Mouse (Mus musculus): ENCODE data around the gene Hoxb2. TPM values are rescaled to one million over a fixed set of nuclear protein-coding genes. Genes with fewer than 3 reads are reported as not detected.

Hoxb2 gene
- 0.32 TPM for polyA plus RNA-seq (2014; fragmentation: Illumina TruSeq; extraction: RNeasy Lipid Tissue Mini Kit (QIAGEN cat#74804); ENCODE audit: low read depth, low replicate concordance)

DNA sequence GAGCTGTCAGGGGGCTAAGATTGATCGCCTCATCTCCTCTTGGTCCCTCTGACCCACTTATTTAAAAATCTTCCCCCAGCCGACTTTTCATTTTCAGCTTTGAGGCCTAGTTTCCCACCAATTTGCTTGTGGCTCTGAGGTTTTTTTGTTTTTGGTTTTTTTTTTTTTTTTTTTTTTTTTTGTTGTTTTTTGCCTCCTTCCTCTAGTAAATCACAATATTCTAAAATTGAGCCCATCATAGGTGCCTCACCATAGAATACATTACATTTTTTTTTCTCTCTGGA is at the start of gene Hoxb2:
Gene Hoxb2 (plus strand): TSS at position 185 of the 284 bp plus-strand sequence.

DNA sequence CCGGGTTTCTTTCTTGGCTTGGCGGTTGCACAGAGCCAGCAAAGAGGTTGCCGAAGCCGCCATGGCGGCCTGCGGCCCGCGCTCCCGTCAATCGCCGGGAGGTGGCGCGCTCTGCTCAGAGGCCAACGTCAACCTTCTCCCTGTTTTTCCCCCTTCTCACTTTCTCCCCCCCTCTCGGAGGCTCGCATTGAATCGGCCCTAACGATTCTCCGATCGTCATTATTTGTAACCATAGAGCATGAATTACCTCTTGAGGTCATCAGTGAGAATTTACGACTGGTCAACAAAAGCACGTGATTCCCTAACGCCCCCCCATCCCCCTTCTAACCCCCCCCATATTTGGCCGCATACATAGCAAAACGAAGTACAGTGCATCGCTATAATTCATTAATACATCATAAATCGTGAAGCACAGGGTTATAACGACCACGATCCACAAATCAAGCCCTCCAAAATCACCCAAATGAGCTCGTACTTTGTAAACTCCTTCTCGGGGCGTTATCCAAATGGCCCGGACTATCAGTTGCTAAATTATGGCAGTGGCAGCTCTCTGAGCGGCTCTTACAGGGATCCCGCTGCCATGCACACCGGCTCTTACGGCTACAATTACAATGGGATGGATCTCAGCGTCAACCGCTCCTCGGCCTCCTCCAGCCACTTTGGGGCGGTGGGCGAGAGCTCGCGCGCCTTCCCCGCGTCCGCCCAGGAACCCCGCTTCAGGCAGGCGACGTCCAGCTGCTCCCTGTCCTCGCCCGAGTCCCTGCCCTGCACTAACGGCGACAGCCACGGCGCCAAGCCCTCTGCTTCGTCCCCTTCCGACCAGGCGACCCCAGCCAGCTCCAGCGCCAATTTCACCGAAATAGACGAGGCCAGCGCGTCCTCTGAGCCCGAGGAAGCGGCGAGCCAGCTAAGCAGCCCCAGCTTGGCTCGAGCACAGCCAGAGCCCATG is 46.9 kb upstream of the Hoxb2 start, which contains the start of gene Hoxb5:
Gene Hoxb5 (plus strand): TSS at position 186 of the 949 bp plus-strand sequence.

DNA sequence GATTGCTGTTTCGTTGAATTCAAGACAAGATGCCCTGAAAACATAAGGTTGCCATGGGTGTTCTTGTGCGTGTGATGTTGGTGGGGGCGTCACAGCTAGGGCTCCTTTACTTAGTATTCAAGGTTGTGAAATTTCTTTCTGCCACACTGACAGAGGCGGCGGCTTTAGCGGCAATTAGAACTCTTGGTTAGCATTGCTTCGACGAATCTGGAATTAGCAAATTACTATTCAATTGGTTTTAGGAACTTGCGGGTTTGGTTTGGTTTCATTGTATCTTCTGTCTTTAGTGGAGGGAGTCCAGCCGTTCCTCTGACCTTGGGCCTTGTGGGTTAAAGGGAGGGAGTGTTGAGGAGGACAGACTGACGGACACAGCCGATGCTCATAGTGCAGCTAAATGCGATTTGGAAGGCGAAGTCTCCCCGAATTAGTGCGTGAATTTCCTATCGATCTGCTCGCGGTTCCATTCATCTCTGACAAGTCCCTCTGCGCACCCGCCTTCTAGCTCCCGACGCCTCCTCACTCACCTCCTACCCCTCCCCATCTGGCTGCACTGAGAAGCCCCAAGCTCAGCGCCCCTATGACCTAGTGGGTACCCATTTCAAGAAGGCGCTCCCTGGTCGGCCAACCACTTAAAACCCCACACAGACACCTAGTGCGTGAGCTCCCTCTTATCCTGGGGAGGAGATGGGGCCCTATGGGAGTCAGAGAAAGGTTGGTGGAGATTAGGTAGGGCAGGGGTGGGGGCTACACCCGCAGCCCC is 32.5 kb upstream of the Hoxb2 start, which contains the start of gene Hoxb4:
Gene Hoxb4 (plus strand): TSS at position 660 of the 760 bp plus-strand sequence.

DNA sequence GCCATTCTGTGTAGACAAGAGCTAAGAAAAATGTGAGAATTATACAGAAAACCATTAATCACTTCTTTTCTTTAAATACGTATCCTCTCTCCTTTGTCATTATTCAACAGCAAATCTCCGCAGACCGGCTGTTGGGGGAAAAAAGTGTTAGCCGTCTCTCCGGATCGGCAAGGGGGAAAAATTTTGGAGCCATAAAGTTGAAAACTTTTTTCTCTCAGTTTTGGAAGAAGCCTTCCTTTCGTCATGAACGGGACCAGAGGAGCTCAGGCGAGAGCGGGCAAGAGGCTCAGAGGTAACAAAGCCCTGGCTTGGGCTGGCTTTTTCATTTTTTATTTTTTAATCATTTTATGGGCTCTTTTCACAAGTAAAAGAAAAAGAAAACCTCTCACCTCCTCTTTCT is 27.2 kb upstream of the Hoxb2 start, which contains the start of gene Hoxb3:
Gene Hoxb3 (plus strand): TSS at position 173 of the 400 bp plus-strand sequence.

DNA sequence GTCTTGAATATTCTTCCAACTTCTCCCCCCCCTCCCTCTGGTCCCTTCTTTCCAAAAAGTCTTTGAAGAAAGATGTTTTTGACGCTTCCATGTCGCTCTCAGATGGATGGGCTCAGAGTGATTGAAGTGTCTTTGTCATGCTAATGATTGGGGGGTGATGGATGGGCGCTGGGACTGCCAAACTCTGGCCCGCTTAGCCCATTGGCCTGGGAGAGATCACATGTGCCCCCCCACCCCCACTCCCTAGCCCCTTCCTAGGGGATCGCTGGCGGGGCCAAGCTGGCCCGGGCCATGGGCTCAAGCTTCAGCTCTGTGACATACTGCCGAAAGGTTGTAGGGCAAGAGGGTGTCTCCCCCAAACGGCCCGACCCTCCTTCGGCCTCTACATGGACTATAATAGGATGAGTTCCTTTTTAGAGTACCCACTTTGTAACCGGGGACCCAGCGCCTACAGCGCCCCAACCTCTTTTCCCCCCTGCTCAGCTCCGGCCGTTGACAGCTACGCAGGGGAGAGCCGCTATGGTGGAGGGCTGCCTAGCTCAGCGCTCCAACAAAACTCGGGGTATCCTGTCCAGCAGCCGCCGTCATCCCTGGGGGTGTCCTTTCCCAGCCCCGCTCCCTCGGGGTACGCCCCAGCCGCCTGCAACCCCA is 15.2 kb downstream of the Hoxb2 start, which contains the start of gene Hoxb1:
Gene Hoxb1 (plus strand): TSS at position 312 of the 651 bp plus-strand sequence.

Other genes with a start within 250 kb of the Hoxb2 start
- 0.17 TPM for gene Calcoco2, start 238.6 kb upstream of the Hoxb2 start, polyA plus RNA-seq (2014; fragmentation: Illumina TruSeq; extraction: RNeasy Lipid Tissue Mini Kit (QIAGEN cat#74804); ENCODE audit: low read depth, low replicate concordance)
- gene Ttll6, start 216.7 kb upstream of the Hoxb2 start, polyA plus RNA-seq (2014; fragmentation: Illumina TruSeq; extraction: RNeasy Lipid Tissue Mini Kit (QIAGEN cat#74804); ENCODE audit: low read depth, low replicate concordance): 51.3 TPM
- gene Hoxb13, start 156.2 kb upstream of the Hoxb2 start, polyA plus RNA-seq (2014; fragmentation: Illumina TruSeq; extraction: RNeasy Lipid Tissue Mini Kit (QIAGEN cat#74804); ENCODE audit: low read depth, low replicate concordance): not detected
- 0.43 TPM for gene Hoxb9, start 79.1 kb upstream of the Hoxb2 start, polyA plus RNA-seq (2014; fragmentation: Illumina TruSeq; extraction: RNeasy Lipid Tissue Mini Kit (QIAGEN cat#74804); ENCODE audit: low read depth, low replicate concordance)
- 0.07 TPM for gene Hoxb8, start 68.6 kb upstream of the Hoxb2 start, polyA plus RNA-seq (2014; fragmentation: Illumina TruSeq; extraction: RNeasy Lipid Tissue Mini Kit (QIAGEN cat#74804); ENCODE audit: low read depth, low replicate concordance)
- gene Hoxb7, start 63.9 kb upstream of the Hoxb2 start, polyA plus RNA-seq (2014; fragmentation: Illumina TruSeq; extraction: RNeasy Lipid Tissue Mini Kit (QIAGEN cat#74804); ENCODE audit: low read depth, low replicate concordance): not detected
- not detected for gene Hoxb6, start 58.0 kb upstream of the Hoxb2 start, polyA plus RNA-seq (2014; fragmentation: Illumina TruSeq; extraction: RNeasy Lipid Tissue Mini Kit (QIAGEN cat#74804); ENCODE audit: low read depth, low replicate concordance)
- gene Hoxb5, start 47.2 kb upstream of the Hoxb2 start, polyA plus RNA-seq (2014; fragmentation: Illumina TruSeq; extraction: RNeasy Lipid Tissue Mini Kit (QIAGEN cat#74804); ENCODE audit: low read depth, low replicate concordance): not detected
- gene Hoxb4, start 32.3 kb upstream of the Hoxb2 start, polyA plus RNA-seq (2014; fragmentation: Illumina TruSeq; extraction: RNeasy Lipid Tissue Mini Kit (QIAGEN cat#74804); ENCODE audit: low read depth, low replicate concordance): 0.15 TPM
- 1.4 TPM for gene Hoxb3, start 27.2 kb upstream of the Hoxb2 start, polyA plus RNA-seq (2014; fragmentation: Illumina TruSeq; extraction: RNeasy Lipid Tissue Mini Kit (QIAGEN cat#74804); ENCODE audit: low read depth, low replicate concordance)
- not detected for gene Hoxb1, start 15.2 kb downstream of the Hoxb2 start, polyA plus RNA-seq (2014; fragmentation: Illumina TruSeq; extraction: RNeasy Lipid Tissue Mini Kit (QIAGEN cat#74804); ENCODE audit: low read depth, low replicate concordance)
- gene Skap1, start 114.1 kb downstream of the Hoxb2 start, polyA plus RNA-seq (2014; fragmentation: Illumina TruSeq; extraction: RNeasy Lipid Tissue Mini Kit (QIAGEN cat#74804); ENCODE audit: low read depth, low replicate concordance): 2.2 TPM

Data from testis, adult 10 weeks (tissue).